Mouse (Mus musculus): ENCODE measurements around the gene Gm7073. TPM values are rescaled to one million over a fixed set of nuclear protein-coding genes. Genes with fewer than 3 reads are reported as not detected.

The Gm7073 gene
- polyA plus RNA-seq, 1 experiment from 2014 or later: not detected

DNA sequence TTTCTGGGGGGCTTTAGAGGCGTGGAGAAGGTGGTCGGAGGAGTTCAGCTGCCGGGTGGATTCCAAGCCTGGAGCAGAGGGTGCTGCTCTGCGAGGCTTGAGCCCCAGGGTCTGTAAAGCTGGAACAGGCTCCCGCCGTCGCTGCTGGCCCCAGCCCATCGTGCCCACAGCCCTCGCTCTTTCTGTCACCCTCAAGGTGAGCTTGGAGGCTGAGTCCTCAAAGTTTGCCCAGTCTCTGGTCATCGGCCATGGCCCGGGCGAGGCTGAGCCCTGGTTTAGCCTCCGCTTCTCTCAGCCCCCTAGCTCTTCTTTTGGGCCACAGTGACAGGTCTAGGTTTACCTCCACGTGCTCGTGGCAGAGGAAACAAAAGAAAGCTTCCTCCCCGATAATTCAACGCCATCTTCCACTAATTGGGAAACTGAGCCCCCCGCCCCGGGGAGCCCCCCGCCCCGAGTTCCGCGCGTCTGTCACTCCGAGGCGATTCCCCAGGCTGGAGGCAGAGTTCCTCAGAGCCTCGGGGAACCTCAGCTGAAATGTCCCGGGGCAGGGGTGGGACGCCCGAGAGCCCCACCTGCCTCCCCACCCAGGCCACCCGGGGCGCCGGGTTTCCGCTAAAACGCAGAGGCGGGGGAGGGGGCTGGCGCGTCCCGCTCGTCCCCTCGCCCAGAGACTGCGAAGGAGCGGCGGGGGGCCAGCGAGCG lies 135.8 kb downstream of the Gm7073 start:
- H3K4me3 ChIP-seq (ENCODE audit: low read depth, low read length): peak overlapping the region; percentile 57
- peak overlapping the region; percentile 70 for H3K4me2 ChIP-seq (replicated peaks; ENCODE audit: low read depth)
- TF ChIP-seq EP300 (optimal IDR thresholded peaks at IDR 0.05) (no peak), CTCF (IDR thresholded peaks at IDR 0.05; ENCODE audit: low read depth) (no peak)
- no peaks in the 10 kb centered on the region for H3K9me3 ChIP-seq (ENCODE audit: control insufficient read depth, low read length)
- WGBS: 16% methylated on average over 34 of the region's 46 CpGs
- H3K4me1 ChIP-seq (replicated peaks; ENCODE audit: control insufficient read depth, insufficient read depth): no peaks in the 10 kb centered on the region
- peak; percentile 14 for DNase-seq (ENCODE audit: low spot score)
- no peak overlapping the region for H3K27ac ChIP-seq (replicated peaks)
- ATAC-seq (ENCODE audit: low FRiP score, low TSS enrichment): peak; percentile 20
- H3K9ac ChIP-seq (ENCODE audit: low read length): peak overlapping the region; percentile 61
- H3K36me3 ChIP-seq (ENCODE audit: control insufficient read depth, insufficient read depth, low read length): no peaks in the 10 kb centered on the region
- no peaks in the 10 kb centered on the region for H3K27me3 ChIP-seq (ENCODE audit: control insufficient read depth, insufficient read depth, low read length)

DNA sequence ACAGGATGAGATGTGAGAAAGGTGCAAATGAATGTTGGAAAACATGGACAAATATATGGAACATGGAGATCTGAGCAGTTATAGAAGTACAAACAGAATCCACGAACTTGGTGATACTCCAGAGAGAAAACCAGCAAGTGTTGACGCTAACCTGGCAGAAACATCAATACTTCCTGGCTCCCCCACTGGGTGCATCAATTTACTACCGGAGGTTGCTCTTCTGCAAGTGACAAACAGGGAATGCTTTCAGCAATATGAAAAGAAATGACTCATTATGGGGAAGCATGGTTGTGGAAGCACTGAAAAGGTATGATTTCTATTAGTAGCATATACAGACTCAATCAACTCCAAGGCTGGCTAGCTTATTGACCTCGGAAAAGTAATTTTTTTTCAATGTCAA lies 144.8 kb downstream of the Gm7073 start:
- Histone ChIP-seq H3K9ac (ENCODE audit: low read length) (no peak overlapping the region), H3K36me3 (ENCODE audit: control insufficient read depth, insufficient read depth, low read length) (no peaks in the 10 kb centered on the region), H3K9me3 (ENCODE audit: control insufficient read depth, low read length) (no peaks in the 10 kb centered on the region), H3K27ac (replicated peaks) (no peak overlapping the region), H3K27me3 (ENCODE audit: control insufficient read depth, insufficient read depth, low read length) (no peaks in the 10 kb centered on the region), H3K4me1 (replicated peaks; ENCODE audit: control insufficient read depth, insufficient read depth) (no peaks in the 10 kb centered on the region), H3K4me3 (ENCODE audit: low read depth, low read length) (no peak overlapping the region), H3K4me2 (replicated peaks; ENCODE audit: low read depth) (no peak overlapping the region)
- ATAC-seq (ENCODE audit: low FRiP score, low TSS enrichment) (no peak), DNase-seq (ENCODE audit: low spot score) (no peak)
- TF ChIP-seq EP300 (optimal IDR thresholded peaks at IDR 0.05) (no peak), CTCF (IDR thresholded peaks at IDR 0.05; ENCODE audit: low read depth) (no peak)
- WGBS: 71% methylated on average over 4 of the region's 4 CpGs

DNA sequence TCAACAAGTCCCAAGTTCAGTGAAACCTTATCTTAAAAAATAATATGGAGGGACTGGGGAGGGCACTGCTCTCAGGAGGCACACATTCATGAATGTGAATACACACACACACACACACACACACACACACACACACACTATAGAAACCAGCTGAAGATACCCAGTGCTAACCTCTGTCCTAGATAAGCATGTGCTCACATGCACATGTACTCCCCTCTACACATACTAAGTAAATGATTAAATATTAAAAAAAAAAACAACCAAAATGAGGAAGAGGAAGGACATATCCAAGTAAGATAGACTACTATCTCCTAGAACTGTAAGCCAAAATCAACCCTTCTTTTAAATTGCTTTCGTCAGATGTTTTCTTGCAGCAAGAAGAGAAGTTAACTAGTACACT lies 152.2 kb downstream of the Gm7073 start:
- ATAC-seq (ENCODE audit: low FRiP score, low TSS enrichment) (no peak), DNase-seq (ENCODE audit: low spot score) (no peak)
- Histone ChIP-seq H3K4me1 (replicated peaks; ENCODE audit: control insufficient read depth, insufficient read depth) (no peaks in the 10 kb centered on the region), H3K36me3 (ENCODE audit: control insufficient read depth, insufficient read depth, low read length) (no peaks in the 10 kb centered on the region), H3K9me3 (ENCODE audit: control insufficient read depth, low read length) (no peaks in the 10 kb centered on the region), H3K27ac (replicated peaks) (no peak overlapping the region), H3K9ac (ENCODE audit: low read length) (no peak overlapping the region), H3K4me3 (ENCODE audit: low read depth, low read length) (no peak overlapping the region), H3K4me2 (replicated peaks; ENCODE audit: low read depth) (no peak overlapping the region), H3K27me3 (ENCODE audit: control insufficient read depth, insufficient read depth, low read length) (no peaks in the 10 kb centered on the region)
- no peak for TF ChIP-seq CTCF (IDR thresholded peaks at IDR 0.05; ENCODE audit: low read depth)
- no peak for TF ChIP-seq EP300 (optimal IDR thresholded peaks at IDR 0.05)
- WGBS: 95% methylated on average over 1 of the region's 1 CpGs

MicroRNA genes within 50 kb of the gene (microRNA counts, 519-probe panel; counts per million panel counts)
- microRNA mmu-miR-505: not detected

Small RNA genes within 50 kb of the gene (microRNA-seq; reads per million reads assigned to microRNA genes)
- gene Mir505: 19.0 reads per million, percentile 24 among the genes with 10 or more reads in this experiment

Other genes starting within 250 kb of the Gm7073 start
- 1.8 and 2.1 TPM in 2 replicates for gene Atp11c, start 53.4 kb upstream of the Gm7073 start, polyA plus RNA-seq (2015; fragmentation: Nextera tagmentation; extraction: Ambion mirVana)